Mouse (Mus musculus) neural tube, embryonic 14.5 days (tissue): ENCODE measurements around the gene Sgo2b. TPM values are rescaled to one million over a fixed set of nuclear protein-coding genes. Genes with fewer than 3 reads are reported as not detected.
"Not testable (repeated sequence)": the region's sequence is repeated elsewhere in the genome, so short reads cannot be mapped to it uniquely, and the experiment has no call there.

Experiments
- ATAC-seq: fragments of 200-750 bp; cut with Nextera tagmentation; 2 replicates; pipeline ENCODE4 v1.8.0; 2017; ENCODE audit warnings: low read depth, mild to moderate bottlenecking, moderate TSS enrichment, moderate library complexity
- H3K27ac ChIP-seq: fragments of 300-500 bp; sonication (generic); 2 replicates; pipeline ENCODE4 v1.5.1; 2014; ENCODE audit warnings: low read depth, mild to moderate bottlenecking, control low read depth, low read length, moderate library complexity, mixed read lengths
- H3K27me3 ChIP-seq: fragments of 300-500 bp; sonication (generic); 2 replicates; pipeline ENCODE4 v1.6.1; 2014; ENCODE audit warnings: low read length; ENCODE audit not compliant: control insufficient read depth, insufficient read depth
- H3K36me3 ChIP-seq: fragments of 300-500 bp; sonication (generic); 2 replicates; pipeline ENCODE4 v1.6.1; 2014; ENCODE audit warnings: low read length, mixed read lengths; ENCODE audit not compliant: control insufficient read depth, insufficient read depth
- H3K4me1 ChIP-seq: fragments of 300-500 bp; sonication (generic); 2 replicates; pipeline ENCODE4 v1.6.1; 2014; ENCODE audit warnings: low read length; ENCODE audit not compliant: control insufficient read depth, insufficient read depth
- H3K4me2 ChIP-seq: fragments of 300-500 bp; sonication (generic); 2 replicates; pipeline ENCODE4 v1.6.1; 2014; ENCODE audit warnings: mild to moderate bottlenecking, low read depth, low read length, control low read depth
- H3K4me3 ChIP-seq: fragments of 300-500 bp; sonication (generic); 2 replicates; pipeline ENCODE4 v1.5.1; 2014; ENCODE audit warnings: low read depth, low read length, control low read depth, mixed read lengths
- H3K9ac ChIP-seq: fragments of 300-500 bp; sonication (generic); replicated peaks from 2 replicates; pipeline ENCODE4 v1.6.1; 2014; ENCODE audit warnings: low read depth, mild to moderate bottlenecking, control low read depth, low read length, mixed read lengths
- H3K9me3 ChIP-seq: fragments of 300-500 bp; sonication (generic); 2 replicates; pipeline ENCODE4 v1.6.1; 2016; ENCODE audit warnings: low read length; ENCODE audit not compliant: control insufficient read depth
- WGBS: fragments of 180-500 bp; shearing (Covaris S2); extraction: QIAGEN DNeasy Blood & Tissue Kit; methylation state at CpG from one replicate; pipeline ENCODE4 v1.1.7; 2014; 5-methylcytosine and 5-hydroxymethylcytosine counted together
- polyA plus RNA-seq: library from polyadenylated mRNA; unstranded; fragments of >200 nt; fragmentation: Nextera tagmentation; extraction: Ambion mirVana; gene quantifications from 2 replicates; pipeline ENCODE4 v1.2.1, GENCODE M21; 2014

The Sgo2b gene
- not detected in 2 replicates for polyA plus RNA-seq

GRCm38 (mm10) chr8:63951626-63952377, at the start of gene Sgo2b:
Sgo2b (minus strand) TSS chr8:63952248.
- Histone ChIP-seq H3K9ac (peak within 1 kb of the TSS; percentile 41; the same call in 1 of the 2 replicates), H3K4me3 (peak within 1 kb of the TSS; percentile 31), H3K27me3 (no peaks in the 10 kb centered on the region), H3K4me1 (no peaks in the 10 kb centered on the region), H3K27ac (no peak within 1 kb of the TSS), H3K4me2 (peak within 1 kb of the TSS; percentile 66), H3K36me3 (no peaks in the 10 kb centered on the region), H3K9me3 (no peaks in the 10 kb centered on the region)
- ATAC-seq = peak; percentile 89
- 10% methylated on average over 28 of the region's 30 CpGs for WGBS

GRCm38 (mm10) chr8:63970612-63971391, 18.8 kb upstream of the Sgo2b start:
- not testable (repeated sequence) for H3K4me2 ChIP-seq, H3K9ac ChIP-seq, H3K4me1 ChIP-seq, ATAC-seq, H3K4me3 ChIP-seq, H3K9me3 ChIP-seq, H3K27ac ChIP-seq, H3K36me3 ChIP-seq, H3K27me3 ChIP-seq
- WGBS = 8% methylated on average over 8 of the region's 9 CpGs

- ATAC-seq = no peak
- WGBS = 89% methylated on average over 3 of the region's 3 CpGs
- H3K4me3 ChIP-seq = no peak overlapping the region
These were observed 9.2 kb upstream of the Sgo2b start for GRCm38 (mm10) chr8:63961032-63961785.

GRCm38 (mm10) chr8:63953802-63954201, 1.8 kb upstream of the Sgo2b start:
- not testable (repeated sequence) for H3K4me2 ChIP-seq, H3K4me3 ChIP-seq, H3K36me3 ChIP-seq, ATAC-seq, H3K9ac ChIP-seq, H3K27me3 ChIP-seq, H3K4me1 ChIP-seq, H3K9me3 ChIP-seq, H3K27ac ChIP-seq
- 82% methylated on average over 4 of the region's 4 CpGs for WGBS

More at GRCm38 (mm10) chr8:63961032-63961785, 9.2 kb upstream of the Sgo2b start:
- H3K4me2 ChIP-seq = no peak overlapping the region
- no peaks in the 10 kb centered on the region for H3K27me3 ChIP-seq
- no peaks in the 10 kb centered on the region for H3K9me3 ChIP-seq
- no peak overlapping the region for H3K9ac ChIP-seq
- H3K4me1 ChIP-seq = no peaks in the 10 kb centered on the region
- no peak overlapping the region for H3K27ac ChIP-seq
- no peaks in the 10 kb centered on the region for H3K36me3 ChIP-seq

GRCm38 (mm10) chr8:63933171-63933570, 18.9 kb downstream of the Sgo2b start:
- 85% methylated on average over 7 of the region's 7 CpGs for WGBS
- no peak overlapping the region for H3K27ac ChIP-seq
- H3K9me3 ChIP-seq = no peaks in the 10 kb centered on the region
- H3K4me1 ChIP-seq = no peaks in the 10 kb centered on the region
- no peaks in the 10 kb centered on the region for H3K36me3 ChIP-seq
- H3K4me2 ChIP-seq = no peak overlapping the region
- no peak for ATAC-seq
- H3K9ac ChIP-seq = no peak overlapping the region
- H3K27me3 ChIP-seq = no peaks in the 10 kb centered on the region
- no peak overlapping the region for H3K4me3 ChIP-seq

GRCm38 (mm10) chr8:63929301-63930097, 22.5 kb downstream of the Sgo2b start:
- Histone ChIP-seq H3K27me3 (no peaks in the 10 kb centered on the region), H3K4me2 (no peak overlapping the region), H3K36me3 (no peaks in the 10 kb centered on the region), H3K27ac (no peak overlapping the region), H3K4me3 (no peak overlapping the region), H3K9me3 (no peaks in the 10 kb centered on the region), H3K9ac (no peak overlapping the region), H3K4me1 (no peaks in the 10 kb centered on the region)
- no peak for ATAC-seq
- WGBS = 58% methylated on average over 3 of the region's 3 CpGs

GRCm38 (mm10) chr8:63921257-63921960, 30.6 kb downstream of the Sgo2b start:
- Histone ChIP-seq H3K4me1 (no peaks in the 10 kb centered on the region), H3K4me2 (no peak overlapping the region), H3K27me3 (no peaks in the 10 kb centered on the region), H3K4me3 (no peak overlapping the region), H3K27ac (no peak overlapping the region), H3K36me3 (no peaks in the 10 kb centered on the region), H3K9ac (no peak overlapping the region), H3K9me3 (no peaks in the 10 kb centered on the region)
- no peak for ATAC-seq
- 18% methylated on average over 4 of the region's 4 CpGs for WGBS

GRCm38 (mm10) chr8:63895096-63895495, 57.0 kb downstream of the Sgo2b start:
- no peak overlapping the region for H3K9ac ChIP-seq
- no peaks in the 10 kb centered on the region for H3K27me3 ChIP-seq
- ATAC-seq = no peak
- H3K27ac ChIP-seq = no peak overlapping the region
- 82% methylated on average over 2 of the region's 2 CpGs for WGBS
- no peaks in the 10 kb centered on the region for H3K4me1 ChIP-seq
- H3K4me2 ChIP-seq = no peak overlapping the region
- no peak overlapping the region for H3K4me3 ChIP-seq
- no peaks in the 10 kb centered on the region for H3K36me3 ChIP-seq
- no peaks in the 10 kb centered on the region for H3K9me3 ChIP-seq
